Mouse (Mus musculus) ES-Bruce4 (cell line): ENCODE measurements around the gene Hcst.

Source experiments
- CTCF ChIP-seq: IDR thresholded peaks from one replicate; pipeline ENCODE4 v1.8.1; 2011; ENCODE audit warnings: low read depth, low read length
- EP300 ChIP-seq: IDR thresholded peaks from 2 replicates; pipeline ENCODE4 v1.6.1; 2011; ENCODE audit warnings: low read depth, low read length; ENCODE audit not compliant: insufficient read depth
- POLR2A ChIP-seq: IDR thresholded peaks from one replicate; pipeline ENCODE4 v1.8.1; 2011; ENCODE audit warnings: low read length; ENCODE audit not compliant: insufficient read depth

- TF ChIP-seq CTCF (peak; percentile 89), POLR2A (peak; percentile 59), EP300 (0 out of 2 replicates have a peak, but pooled peaks have one; percentile 51)
Observed at GRCm38 (mm10) chr7:30373501-30373962, 46.1 kb downstream of the Hcst start.
